Mouse (Mus musculus) embryonic facial prominence, embryonic 11.5 days (tissue): ENCODE results near the gene Tubg2. TPM values are rescaled to one million over a fixed set of nuclear protein-coding genes. Genes with fewer than 3 reads are reported as not detected.
"Not testable (repeated sequence)": the region's sequence is repeated elsewhere in the genome, so short reads cannot be mapped to it uniquely, and the experiment has no call there.

ENCODE experiments used
- ATAC-seq: fragments of 200-750 bp; cut with Nextera tagmentation; replicated peaks from 2 replicates; pipeline ENCODE4 v1.8.0; 2017; ENCODE audit warnings: low read depth; ENCODE audit not compliant: insufficient number of reproducible peaks, low FRiP score, low TSS enrichment
- DNase-seq: peaks from one replicate; pipeline ENCODE4 v3.0.0-alpha.2; 2015; ENCODE audit warnings: low spot score
- H3K27ac ChIP-seq: fragments of 300-500 bp; sonication (generic); replicated peaks from 2 replicates; pipeline ENCODE4 v1.5.1; 2014; ENCODE audit warnings: mild to moderate bottlenecking, low read depth, low read length, control low read depth
- H3K27me3 ChIP-seq: fragments of 300-500 bp; sonication (generic); 2 replicates; pipeline ENCODE4 v1.6.1; 2014; ENCODE audit warnings: mild to moderate bottlenecking, low read length, moderate library complexity, mixed read lengths; ENCODE audit not compliant: control insufficient read depth, insufficient read depth
- H3K36me3 ChIP-seq: fragments of 300-500 bp; sonication (generic); replicated peaks from 2 replicates; pipeline ENCODE4 v1.6.1; 2014; ENCODE audit warnings: low read depth, mild to moderate bottlenecking, low read length, moderate library complexity, mixed read lengths; ENCODE audit not compliant: control insufficient read depth, insufficient read depth
- H3K4me1 ChIP-seq: fragments of 300-500 bp; sonication (generic); 2 replicates; pipeline ENCODE4 v1.6.1; 2014; ENCODE audit warnings: low read length, mixed read lengths; ENCODE audit not compliant: control insufficient read depth, insufficient read depth
- H3K4me2 ChIP-seq: fragments of 300-500 bp; sonication (generic); 2 replicates; pipeline ENCODE4 v1.6.1; 2014; ENCODE audit warnings: low read depth, mild to moderate bottlenecking, control low read depth, low read length, moderate library complexity
- H3K4me3 ChIP-seq: fragments of 300-500 bp; sonication (generic); 2 replicates; pipeline ENCODE4 v1.5.1; 2014; ENCODE audit warnings: low read depth, low read length, control low read depth
- H3K9ac ChIP-seq: fragments of 300-500 bp; sonication (generic); replicated peaks from 2 replicates; pipeline ENCODE4 v1.6.1; 2014; ENCODE audit warnings: mild to moderate bottlenecking, control low read depth, low read length
- H3K9me3 ChIP-seq: fragments of 300-500 bp; sonication (generic); replicated peaks from 2 replicates; pipeline ENCODE4 v1.6.1; 2016; ENCODE audit warnings: mild to moderate bottlenecking, low read length, inconsistent platforms, mixed read lengths; ENCODE audit not compliant: control insufficient read depth
- WGBS: fragments of 180-500 bp; shearing (Covaris S2); extraction: QIAGEN DNeasy Blood & Tissue Kit; methylation state at CpG from one replicate; pipeline ENCODE4 v1.1.7; 2014; 5-methylcytosine and 5-hydroxymethylcytosine counted together
- polyA plus RNA-seq: library from polyadenylated mRNA; unstranded; fragments of >200 nt; fragmentation: Nextera tagmentation; extraction: Ambion mirVana; gene quantifications from 2 replicates; pipeline ENCODE4 v1.2.1, GENCODE M21; 2014

Tubg2 gene
- polyA plus RNA-seq, 1 experiment from 2014 or later = 7.8 TPM

- peak; percentile 100 for DNase-seq
- Histone ChIP-seq H3K27ac (peak within 1 kb of the TSS; percentile 87), H3K36me3 (no peaks in the 10 kb centered on the region; the same call in 1 of the 2 replicates), H3K4me3 (peak within 1 kb of the TSS; percentile 73), H3K4me1 (peaks cover 10% of the 10 kb centered on the region), H3K27me3 (no peaks in the 10 kb centered on the region), H3K9ac (peak within 1 kb of the TSS; percentile 86), H3K4me2 (peak within 1 kb of the TSS; percentile 92), H3K9me3 (no peaks in the 10 kb centered on the region)
- WGBS = under 1% methylated on average over 61 of the region's 61 CpGs
- peak; percentile 88 for ATAC-seq
Measured at GRCm38 (mm10) chr11:101119761-101120544, 35.8 kb upstream of the Tubg2 start, which contains the start of the genes Retreg3 and Tubg1. TSS of gene Retreg3 (minus strand) at chr11:101119893. TSS of gene Tubg1 (plus strand) at chr11:101119938.

GRCm38 (mm10) chr11:101120545-101121188 lies 35.0 kb upstream of the Tubg2 start:
- Histone ChIP-seq H3K36me3 (no peaks in the 10 kb centered on the region; the same call in 1 of the 2 replicates), H3K9ac (peak overlapping the region; percentile 86), H3K4me3 (peak overlapping the region; percentile 73), H3K27ac (peak overlapping the region; percentile 87), H3K9me3 (no peaks in the 10 kb centered on the region), H3K4me2 (peak overlapping the region; percentile 92), H3K4me1 (peaks cover 10% of the 10 kb centered on the region), H3K27me3 (no peaks in the 10 kb centered on the region)
- ATAC-seq (no peak), DNase-seq (no peak)
- 25% methylated on average over 19 of the region's 19 CpGs for WGBS

GRCm38 (mm10) chr11:101124494-101124893 lies 31.2 kb upstream of the Tubg2 start:
- not testable (repeated sequence) for H3K4me3 ChIP-seq, H3K4me1 ChIP-seq, H3K36me3 ChIP-seq, DNase-seq, H3K9me3 ChIP-seq, H3K4me2 ChIP-seq, ATAC-seq, H3K27me3 ChIP-seq, H3K9ac ChIP-seq, H3K27ac ChIP-seq
- 95% methylated on average over 8 of the region's 8 CpGs for WGBS

DNA sequence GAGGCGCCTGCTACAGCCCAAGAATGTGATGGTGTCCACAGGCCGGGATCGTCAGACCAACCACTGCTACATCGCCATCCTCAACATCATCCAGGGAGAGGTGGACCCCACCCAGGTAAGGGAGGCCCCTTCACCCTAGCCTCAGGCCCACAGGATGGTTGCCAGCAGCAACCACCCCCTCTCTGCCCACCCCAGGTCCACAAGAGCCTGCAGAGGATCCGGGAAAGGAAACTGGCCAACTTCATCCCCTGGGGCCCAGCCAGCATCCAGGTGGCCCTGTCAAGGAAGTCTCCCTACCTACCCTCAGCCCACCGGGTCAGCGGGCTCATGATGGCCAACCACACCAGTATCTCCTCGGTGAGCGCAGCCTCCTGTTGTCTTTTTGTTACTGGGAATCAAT lies 30.7 kb upstream of the Tubg2 start:
- not testable (repeated sequence) for ATAC-seq, H3K36me3 ChIP-seq, DNase-seq, H3K9me3 ChIP-seq, H3K27me3 ChIP-seq, H3K9ac ChIP-seq, H3K4me1 ChIP-seq, H3K27ac ChIP-seq, H3K4me2 ChIP-seq, H3K4me3 ChIP-seq
- 96% methylated on average over 7 of the region's 9 CpGs for WGBS

DNA sequence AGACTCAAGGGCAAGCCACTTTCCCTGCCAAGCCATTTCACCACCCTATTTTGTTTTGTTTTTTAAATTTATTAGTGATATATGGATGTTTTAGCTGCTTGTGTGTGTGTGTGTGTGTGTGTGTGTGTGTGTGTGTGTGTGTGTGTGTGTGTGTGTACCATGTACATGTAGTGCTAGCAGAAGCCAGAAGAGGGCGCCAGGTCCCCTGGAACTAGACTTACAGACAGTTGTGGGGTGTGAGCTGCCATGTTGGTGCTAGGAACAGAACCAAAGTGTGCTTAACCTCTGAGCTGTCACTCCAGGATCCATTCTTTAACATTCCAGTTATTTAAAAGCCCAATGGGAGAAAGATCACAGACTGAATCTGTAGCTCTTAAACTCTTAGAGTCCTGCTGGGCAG lies 28.6 kb upstream of the Tubg2 start:
- Histone ChIP-seq H3K9ac (no peak overlapping the region), H3K4me3 (no peak overlapping the region), H3K4me2 (no peak overlapping the region), H3K4me1 (no peaks in the 10 kb centered on the region), H3K27ac (no peak overlapping the region), H3K27me3 (no peaks in the 10 kb centered on the region), H3K9me3 (no peaks in the 10 kb centered on the region), H3K36me3 (peaks cover 9% of the 10 kb centered on the region)
- 89% methylated on average over 1 of the region's 1 CpGs for WGBS
- ATAC-seq (no peak), DNase-seq (no peak)

GRCm38 (mm10) chr11:101128996-101129577 lies 26.6 kb upstream of the Tubg2 start:
- DNase-seq (no peak), ATAC-seq (no peak)
- 83% methylated on average over 11 of the region's 11 CpGs for WGBS
- Histone ChIP-seq H3K27me3 (no peaks in the 10 kb centered on the region), H3K4me1 (no peaks in the 10 kb centered on the region), H3K36me3 (peaks cover 9% of the 10 kb centered on the region), H3K9ac (no peak overlapping the region), H3K4me3 (no peak overlapping the region), H3K4me2 (no peak overlapping the region), H3K9me3 (no peaks in the 10 kb centered on the region), H3K27ac (no peak overlapping the region)

DNA sequence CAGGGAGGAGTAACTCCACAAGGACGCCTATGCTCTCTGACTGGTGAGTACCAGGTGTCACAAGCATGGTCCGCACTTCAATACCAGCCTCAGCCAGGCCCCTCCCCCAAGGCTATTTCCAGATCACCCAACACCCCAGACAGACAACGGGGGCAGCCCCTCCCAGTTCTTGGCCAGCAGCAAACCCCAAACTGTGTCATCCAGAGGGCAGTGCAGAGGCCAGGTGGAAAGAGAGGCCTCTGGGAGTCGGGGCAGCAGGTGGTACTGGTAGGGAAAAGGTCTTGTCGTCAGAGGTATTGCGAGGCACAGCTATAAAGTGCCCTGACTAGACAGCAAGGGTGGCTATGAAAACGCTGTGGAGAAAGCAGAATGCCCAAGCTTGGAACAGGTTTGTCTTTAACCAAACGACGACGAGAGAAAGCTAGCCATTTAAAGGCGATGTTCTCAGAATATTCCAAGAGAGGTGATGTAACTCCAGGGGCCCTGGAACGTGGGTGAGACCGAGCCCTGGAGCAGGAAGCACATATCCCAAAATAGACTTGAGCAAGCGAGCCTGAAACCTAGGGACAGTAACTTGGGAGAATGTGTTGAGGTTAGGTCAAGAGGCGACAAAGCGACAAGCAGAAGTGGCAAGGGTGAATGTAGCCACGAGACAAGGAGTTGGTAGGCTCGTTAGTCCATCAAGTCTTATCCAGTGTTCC lies 25.5 kb upstream of the Tubg2 start:
- Histone ChIP-seq H3K4me1 (no peaks in the 10 kb centered on the region), H3K4me2 (no peak overlapping the region), H3K9me3 (no peaks in the 10 kb centered on the region), H3K9ac (no peak overlapping the region), H3K27ac (no peak overlapping the region), H3K36me3 (peaks cover 9% of the 10 kb centered on the region), H3K27me3 (no peaks in the 10 kb centered on the region), H3K4me3 (no peak overlapping the region)
- ATAC-seq (no peak), DNase-seq (no peak)
- WGBS = 54% methylated on average over 18 of the region's 18 CpGs
